Mouse (Mus musculus) natural killer cell, adult 2 months (primary cell): ENCODE results near the gene Trappc6b.
A peak's percentile ranks its signal among the peaks of the same experiment; 100 is the strongest.

Experiments used
- DNase-seq, 2 experiments: peaks; one replicate each; pipeline ENCODE4 v3.0.0; 2022; ENCODE audit warnings: low spot score in 2 of 2

The Trappc6b gene

GRCm38 (mm10) chr12:59055196-59055850 lies 5.9 kb downstream of the Trappc6b start:
- no peak for DNase-seq

DNA sequence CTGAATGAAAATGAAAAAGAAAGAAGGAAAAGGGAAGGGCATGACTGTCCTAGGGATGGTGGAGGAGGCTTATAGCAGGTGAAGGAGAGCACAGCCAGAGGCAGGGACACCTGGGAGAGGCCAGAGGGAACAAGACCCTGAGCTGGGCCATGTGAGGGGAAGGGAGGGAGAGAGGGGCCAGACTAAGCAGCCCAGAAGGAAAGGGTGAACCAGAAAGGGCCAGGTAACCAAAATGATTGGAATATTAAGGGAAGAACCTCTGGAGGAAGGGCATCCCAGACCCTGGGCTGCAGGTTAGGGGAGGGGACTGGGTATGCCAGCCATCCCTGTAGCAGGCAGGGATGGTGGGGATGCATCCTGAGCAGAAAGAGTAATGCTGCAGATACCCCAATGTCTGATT lies 7.3 kb downstream of the Trappc6b start:
- no peak for DNase-seq

DNA sequence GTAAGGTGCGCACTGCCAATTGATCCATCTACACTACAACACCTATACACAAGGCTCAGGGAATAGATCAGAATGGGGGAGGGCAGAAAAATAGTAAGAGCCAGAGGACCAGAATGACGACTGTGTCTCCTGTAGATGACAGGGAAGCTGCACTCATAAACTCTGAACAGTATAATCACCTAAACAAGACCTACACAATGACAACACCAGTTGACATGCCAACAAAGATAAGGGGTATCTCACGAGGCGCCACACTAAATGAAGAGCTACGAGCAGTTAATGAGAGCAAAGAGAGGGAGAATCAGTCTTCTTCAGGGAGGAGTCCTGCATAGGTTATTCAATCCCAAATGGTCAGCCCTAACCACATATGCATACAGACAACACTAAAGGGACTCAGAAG lies 8.1 kb downstream of the Trappc6b start:
- no peak for DNase-seq

DNA sequence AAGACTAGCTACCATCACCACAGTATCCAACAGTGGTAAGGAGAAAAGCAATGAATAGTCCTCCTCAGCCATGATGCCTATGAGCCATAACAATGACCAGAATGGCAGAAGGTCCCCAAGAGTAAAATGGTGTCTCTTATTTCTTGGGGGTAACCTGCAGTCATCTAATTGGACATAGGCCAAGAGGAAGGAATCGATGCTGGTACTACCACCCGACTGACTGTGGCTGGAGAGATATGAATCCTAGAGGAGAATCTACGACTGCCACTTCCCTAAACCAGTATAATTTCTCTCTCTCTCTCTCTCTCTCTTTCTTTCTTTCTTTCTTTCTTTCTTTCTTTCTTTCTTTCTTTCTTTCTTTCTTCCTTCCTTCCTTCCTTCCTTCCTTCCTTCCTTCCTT lies 8.8 kb downstream of the Trappc6b start:
- DNase-seq, result no peak

DNA sequence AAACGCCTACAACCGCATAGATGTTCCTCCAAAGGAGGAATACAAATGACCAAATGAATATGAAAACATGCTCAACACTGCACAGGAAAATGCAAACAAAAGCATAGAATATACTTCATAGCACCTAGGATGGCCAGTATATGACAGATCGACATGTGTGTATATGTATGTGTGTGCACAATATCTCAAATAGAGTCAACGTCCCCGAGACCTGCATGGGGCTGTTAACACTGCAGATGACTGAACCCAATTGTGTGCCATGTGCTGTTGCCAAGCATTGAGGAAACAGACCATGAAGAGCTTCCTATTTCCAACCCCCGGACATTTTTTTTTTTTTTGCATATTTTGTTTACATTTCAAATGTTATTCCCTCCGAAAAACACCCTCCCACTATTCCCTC lies 20.4 kb downstream of the Trappc6b start:
- DNase-seq, result peak in 1 of 2 experiments; percentile 17

DNA sequence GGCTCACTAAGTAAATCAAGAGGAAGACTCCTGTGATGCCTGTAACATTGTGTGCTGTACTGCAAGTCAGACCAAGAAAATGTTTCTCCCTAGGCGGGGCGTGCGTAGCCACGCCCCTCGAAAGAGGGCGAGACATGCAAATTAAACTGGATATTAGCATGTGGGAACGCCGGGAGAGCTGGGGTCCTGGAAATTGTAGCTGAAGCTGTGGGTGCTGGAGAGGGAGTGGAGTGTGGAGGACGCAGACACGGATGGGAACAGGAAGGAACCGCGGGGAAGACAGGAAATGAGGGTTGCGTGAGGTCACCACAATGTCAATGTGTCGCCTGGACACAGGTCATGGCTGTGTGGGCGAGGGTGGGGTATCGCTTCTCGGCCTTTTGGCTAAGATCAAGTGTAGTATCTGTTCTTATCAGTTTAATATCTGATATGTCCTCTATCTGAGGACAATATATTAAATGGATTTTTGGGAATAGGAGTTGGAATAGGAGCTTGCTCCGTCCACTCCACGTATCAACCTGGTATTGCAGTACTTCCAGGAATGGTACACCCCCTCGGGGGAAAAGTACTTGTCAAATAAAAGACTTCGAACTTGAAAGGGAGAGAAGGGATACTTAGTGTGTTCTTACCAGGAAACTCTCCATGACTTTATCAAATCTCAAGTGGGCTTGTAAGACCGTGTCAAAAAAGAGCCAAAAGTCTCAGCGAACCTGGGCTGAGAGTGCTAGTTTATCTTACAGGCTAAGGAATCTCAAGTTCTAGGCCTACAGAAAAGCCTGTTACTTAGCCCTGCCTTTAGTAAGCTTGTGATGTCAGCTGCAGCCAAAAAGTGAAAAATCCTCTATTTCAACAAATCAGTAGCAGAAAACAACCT lies 21.1 kb downstream of the Trappc6b start:
- DNase-seq, result peak in 1 of 2 experiments; percentile 22

DNA sequence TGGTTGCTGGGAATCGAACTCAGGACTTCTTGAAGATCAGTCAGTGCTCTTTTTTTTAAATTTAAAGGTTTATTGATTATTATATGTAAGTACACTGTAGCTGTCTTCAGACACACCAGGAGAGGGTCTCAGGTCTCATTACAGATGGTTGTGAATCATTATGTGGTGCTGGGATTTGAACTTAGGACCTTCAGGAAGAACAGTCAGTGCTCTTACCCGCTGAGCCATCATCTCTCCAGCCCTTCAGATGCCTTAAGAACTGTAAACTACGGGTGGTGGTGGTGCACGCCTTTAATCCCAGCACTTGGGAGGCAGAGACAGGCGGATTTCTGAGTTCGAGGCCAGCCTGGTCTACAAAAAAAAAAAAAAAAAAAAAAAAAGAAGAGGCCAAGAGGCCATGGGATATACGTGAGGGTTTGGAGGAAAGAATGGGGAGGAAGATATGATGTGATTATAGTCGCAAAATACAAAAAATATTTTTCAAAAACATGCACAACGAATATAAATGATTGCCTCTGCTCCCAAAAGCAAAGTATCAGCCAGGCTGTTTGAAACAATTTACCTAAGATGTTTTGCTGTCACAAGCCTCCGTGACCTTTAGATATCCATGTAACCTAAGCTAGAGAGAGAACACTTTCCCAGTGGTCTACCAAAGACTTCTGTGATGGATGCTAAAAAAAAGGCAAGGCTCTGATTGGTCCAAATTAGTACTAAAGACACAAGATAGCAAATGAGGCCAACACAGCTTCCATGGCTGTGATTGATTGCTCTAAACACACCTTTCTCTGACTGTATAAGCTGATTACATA lies 21.9 kb downstream of the Trappc6b start:
- no peak for DNase-seq

DNA sequence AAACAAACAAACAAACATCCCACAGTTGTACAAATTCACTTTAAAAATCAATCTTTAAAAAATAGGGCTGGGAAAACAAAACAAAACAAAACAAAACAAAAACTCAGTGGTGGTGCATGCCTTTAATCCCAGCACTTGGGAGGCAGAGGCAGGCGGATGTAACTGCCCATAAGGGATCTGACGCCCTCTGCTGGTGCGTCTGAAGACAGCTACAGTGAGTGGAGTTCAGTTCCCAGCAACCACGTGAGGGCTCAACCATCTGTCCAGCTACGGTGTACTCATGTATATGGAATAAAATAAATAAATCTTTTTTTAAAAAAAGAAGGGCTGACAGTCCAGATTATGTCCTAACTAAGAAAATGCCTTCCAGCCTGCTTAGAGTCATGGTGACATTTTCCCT lies 29.2 kb downstream of the Trappc6b start:
- peak in 1 of 2 experiments; percentile 18 for DNase-seq

GRCm38 (mm10) chr12:59021306-59021705 lies 40.0 kb downstream of the Trappc6b start:
- DNase-seq, result no peak

DNA sequence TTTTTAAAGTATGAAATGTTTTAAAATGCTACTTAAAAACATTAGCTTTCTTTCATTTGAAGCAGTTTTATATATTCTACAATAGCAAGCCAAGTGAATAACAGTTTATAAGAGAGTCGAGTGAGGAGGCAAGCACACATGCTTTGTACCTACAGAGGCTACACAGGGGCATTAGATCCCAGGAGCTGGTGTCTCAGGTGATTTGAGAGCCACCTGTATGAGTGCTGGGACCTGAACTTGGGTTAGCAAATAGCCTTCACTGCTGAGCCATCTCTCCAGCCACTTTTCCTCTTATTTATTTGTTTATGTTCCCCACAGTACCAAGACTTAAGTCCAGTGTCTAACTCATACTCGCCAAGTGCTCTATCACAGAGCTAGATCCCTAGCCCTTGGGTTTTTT lies 41.4 kb downstream of the Trappc6b start:
- no peak for DNase-seq

DNA sequence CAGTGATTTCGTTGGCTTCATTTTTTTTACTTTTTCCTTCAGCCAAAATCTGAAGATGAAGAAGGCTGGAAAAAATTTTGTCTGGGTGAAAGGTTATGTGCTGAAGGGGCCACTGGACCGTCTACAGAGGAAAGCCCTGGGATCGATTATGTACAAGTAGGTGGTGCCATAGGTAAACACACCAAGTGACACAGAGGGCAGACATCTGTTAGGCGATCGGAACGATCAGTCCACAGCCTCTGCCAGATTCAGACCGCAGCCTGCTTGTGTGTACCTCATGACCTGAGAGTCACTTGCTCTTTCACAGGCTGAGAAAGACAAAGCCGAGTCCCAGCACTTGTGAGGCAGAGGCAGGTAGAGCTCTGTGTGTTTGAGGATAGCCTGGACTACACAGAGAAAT lies 43.3 kb downstream of the Trappc6b start:
- no peak for DNase-seq

GRCm38 (mm10) chr12:59013234-59013633 lies 48.0 kb downstream of the Trappc6b start, which contains the start of gene Gemin2:
Gene Gemin2, plus strand, starts transcription at chr12:59013393.
- peak; percentile 86 to 90 for DNase-seq

DNA sequence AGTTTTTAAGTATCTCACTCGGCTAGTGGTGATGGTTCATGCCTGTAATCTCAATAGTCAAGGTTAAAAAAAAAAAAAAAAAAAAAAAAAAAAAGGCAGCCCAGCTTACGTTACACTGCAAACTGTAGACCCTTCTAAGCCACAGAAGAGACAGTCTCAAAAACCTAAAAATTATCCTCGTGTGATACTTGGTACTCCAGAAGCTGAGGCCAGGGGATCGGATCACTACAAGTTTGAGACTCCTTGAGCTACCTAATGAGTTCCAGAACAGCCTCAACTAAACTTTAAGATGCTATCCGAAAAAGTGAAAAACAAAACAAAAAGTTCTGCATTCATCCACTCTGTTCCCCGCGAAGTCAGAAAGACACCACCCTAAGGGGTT lies 48.6 kb downstream of the Trappc6b start:
- peak in 1 of 2 experiments; percentile 1 for DNase-seq

DNA sequence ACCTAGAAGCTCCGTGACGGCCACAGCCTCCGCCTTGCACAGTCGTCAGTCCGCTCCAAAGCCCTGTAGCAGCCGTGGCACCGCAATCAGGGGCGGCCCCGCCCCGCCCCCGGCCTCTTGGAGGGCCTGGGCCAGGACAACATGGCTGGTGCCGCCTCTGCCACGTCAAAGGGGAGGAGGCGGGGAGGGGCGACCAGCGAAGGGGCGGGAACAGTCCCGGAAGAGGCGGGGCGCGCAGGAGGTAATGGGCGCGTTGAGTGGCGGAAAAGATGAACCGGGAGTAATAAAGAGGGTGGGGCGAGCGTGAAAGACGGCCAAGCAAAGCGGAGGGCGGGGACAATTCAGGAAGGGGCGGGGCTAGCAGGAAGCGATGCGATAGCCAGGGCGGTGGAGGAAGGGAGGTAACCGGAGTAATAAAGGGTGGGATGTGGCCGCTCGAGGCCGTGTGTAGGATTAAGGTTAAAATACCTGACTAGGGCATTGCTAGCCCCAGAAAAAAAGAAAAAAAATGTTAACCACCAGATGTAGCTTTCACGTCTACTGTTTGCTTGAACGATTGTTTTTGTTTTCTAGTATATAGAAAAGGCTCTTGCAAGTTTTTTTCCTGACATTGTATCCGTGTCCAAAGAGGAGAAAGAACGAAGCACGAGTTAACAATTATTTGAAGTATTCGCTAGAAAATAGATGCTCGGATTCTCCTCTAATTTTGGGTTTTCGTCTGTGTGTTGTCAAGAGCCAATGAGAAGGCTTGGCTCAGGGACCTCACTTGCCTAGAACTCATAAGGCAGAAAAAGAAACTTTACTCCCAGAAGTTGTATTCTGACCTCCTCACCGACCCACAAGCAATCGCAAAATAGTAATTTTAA lies 49.2 kb downstream of the Trappc6b start, which contains the start of gene Sec23a:
Sec23a (minus strand) TSS at position 174 of the 866 bp plus-strand sequence.
- DNase-seq, result peak; percentile 99

DNA sequence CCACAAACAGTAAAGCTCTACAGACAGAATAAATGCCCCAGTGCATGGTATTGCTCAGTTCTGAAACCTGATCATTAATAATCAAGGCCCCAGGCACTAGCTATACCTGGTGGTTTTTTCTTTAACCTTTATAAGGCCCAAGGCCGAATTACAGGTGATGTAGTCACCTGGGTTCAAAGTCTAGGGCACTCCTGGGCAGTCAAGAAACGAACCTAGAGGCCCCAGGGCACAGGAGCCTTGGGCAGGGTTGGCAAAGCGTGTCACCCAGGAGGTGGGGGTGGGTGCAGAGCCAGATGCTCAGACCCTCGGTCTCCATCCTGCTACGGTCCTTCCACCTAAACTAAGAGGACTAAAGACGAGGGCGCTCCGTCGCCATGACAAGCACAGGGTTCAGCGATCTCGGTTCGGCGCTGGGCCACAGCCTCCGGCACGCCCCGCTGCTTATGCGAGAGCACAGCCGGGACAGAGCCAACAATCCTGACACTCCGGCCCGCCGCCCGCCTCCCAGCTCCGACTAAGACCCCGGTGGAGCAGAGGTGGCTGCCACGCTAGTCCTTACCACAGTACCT lies 49.9 kb downstream of the Trappc6b start:
- DNase-seq, result peak in 1 of 2 experiments; percentile 0

GRCm38 (mm10) chr12:59010482-59010881 lies 50.8 kb downstream of the Trappc6b start:
- DNase-seq, result peak; percentile 7 to 34
